Mouse (Mus musculus) T-helper 2 cell (primary cell): ENCODE data around the gene Ccr10.

ENCODE experiments used
- in situ Hi-C: fragments of 300-600 bp; cut with MboI, MseI; formaldehyde crosslinking; loops from one replicate; pipeline ENCODE4 v1.15.1; 2025; ENCODE audit warnings: high pct_unique_total_duplicates

Gene Ccr10

GRCm38 (mm10) chr11:101160981-101161505 lies 14.2 kb downstream of the Ccr10 start:
- in situ Hi-C loops = loop anchor here (5.0 kb wide), 1 partner anchor 39 kb away; no protein-coding TSS in a partner anchor

DNA sequence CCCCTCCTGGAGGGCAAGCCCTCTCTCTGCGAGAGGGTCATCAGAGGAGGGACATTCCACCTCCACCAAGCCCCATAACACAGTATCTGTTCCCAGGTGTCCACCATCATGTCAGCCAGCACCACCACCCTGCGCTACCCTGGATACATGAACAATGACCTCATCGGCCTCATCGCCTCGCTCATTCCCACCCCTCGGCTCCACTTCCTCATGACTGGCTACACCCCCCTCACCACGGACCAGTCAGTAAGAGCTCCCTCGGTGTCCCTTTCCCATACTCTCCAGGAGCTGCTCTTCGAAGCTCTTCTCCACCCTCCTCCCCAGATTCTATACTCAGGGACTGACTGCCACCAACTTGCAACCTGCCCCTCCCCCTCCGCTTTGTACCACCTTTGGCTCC lies 15.1 kb downstream of the Ccr10 start:
- in situ Hi-C loops = loop anchor here (5.0 kb wide), 1 partner anchor 38 kb away; no protein-coding TSS in a partner anchor

DNA sequence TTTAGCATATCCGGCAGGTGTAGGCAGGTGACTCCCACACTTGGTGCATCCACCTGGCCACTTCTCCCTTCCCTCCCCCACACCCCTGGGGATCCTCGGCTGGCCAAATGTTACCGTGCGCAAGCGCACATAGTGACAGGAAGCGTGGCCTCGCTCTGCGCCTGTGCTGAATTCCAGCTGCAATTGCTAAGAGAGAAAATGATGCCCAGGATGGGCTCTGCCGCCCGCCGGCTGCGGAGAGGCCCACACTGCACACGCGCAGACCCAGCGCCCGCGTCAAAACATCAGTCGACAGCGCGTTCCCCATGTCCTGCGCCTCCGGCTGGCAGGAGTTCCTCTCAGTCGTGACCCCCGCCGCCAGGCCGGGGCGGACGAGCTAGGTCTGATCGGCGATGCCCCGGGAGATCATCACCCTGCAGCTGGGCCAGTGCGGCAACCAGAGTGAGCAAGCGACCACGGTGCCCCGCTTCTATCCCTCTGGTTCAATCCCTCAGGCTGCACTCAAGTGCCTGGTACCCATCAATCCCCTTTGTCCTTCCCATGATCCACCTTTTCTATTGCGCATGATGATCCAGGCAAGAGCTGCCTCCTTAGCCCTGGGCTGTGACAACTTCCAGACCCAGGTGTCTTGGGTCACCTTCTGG lies 19.4 kb downstream of the Ccr10 start, which contains the start of gene Tubg2:
Gene Tubg2 (plus strand): TSS at position 180 of the 644 bp plus-strand sequence.
- in situ Hi-C loops = no loop called here

DNA sequence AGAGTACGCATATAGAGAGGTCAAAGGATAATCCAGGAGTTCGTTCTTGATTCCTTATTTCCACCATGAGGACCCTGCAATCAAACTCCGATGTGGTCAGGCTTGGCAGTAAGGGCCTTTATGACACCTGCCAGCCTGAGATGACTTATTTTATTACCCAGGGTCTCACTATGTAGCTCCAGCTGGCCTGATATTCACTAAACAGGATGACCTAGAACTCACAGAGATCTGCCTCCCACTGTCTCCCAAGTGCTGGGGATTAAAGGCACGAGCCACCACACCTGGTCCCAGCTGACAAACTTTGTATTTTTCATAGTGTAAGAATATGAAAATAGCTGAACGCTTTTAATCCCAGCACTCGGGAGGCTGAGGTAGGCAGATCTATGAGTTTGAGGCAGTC lies 20.1 kb downstream of the Ccr10 start:
- in situ Hi-C loops = no loop called here

DNA sequence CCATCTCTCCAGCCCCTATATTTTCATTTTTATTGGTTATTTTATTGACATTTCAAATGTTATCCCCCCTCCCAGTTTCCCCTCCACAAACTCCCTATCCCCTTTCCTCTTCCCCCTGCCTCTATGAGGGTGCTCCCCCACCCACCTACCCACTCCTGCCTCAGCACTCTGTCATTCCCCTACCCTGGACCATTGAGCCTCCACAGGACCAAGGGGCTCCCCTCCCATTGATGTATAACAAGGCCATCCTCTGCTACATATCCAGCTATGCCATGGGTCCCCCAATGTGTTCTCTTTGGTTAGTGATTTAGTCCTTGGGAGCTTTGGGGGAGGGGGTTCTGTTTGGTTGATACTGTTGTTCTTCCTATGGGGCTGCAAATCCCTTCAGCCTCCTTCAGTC lies 20.6 kb downstream of the Ccr10 start:
- in situ Hi-C loops = no loop called here

DNA sequence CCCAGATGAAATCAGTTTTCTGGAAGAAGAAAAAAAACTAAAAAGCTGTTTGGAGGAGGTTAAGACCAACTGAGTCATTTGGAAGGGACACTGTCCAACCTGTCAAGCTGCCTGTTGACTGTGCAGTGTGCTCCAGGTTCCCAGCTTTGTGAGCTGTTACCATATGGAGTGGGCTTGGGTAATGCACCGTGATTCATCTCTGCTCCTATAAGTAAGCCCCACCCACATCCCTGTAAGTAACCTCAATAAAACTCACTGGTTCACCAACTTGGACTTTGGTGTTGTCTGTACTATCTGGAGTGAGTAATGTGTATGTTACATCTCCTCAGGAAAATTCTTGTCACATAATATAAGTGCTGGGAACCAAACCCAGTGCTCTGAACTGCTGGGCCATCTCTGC lies 22.4 kb downstream of the Ccr10 start:
- in situ Hi-C loops = no loop called here

- in situ Hi-C loops = no loop called here
Observed at GRCm38 (mm10) chr11:101151063-101151462, 24.2 kb downstream of the Ccr10 start.

- in situ Hi-C loops = no loop called here
Observed at GRCm38 (mm10) chr11:101149178-101150105, 25.8 kb downstream of the Ccr10 start.

DNA sequence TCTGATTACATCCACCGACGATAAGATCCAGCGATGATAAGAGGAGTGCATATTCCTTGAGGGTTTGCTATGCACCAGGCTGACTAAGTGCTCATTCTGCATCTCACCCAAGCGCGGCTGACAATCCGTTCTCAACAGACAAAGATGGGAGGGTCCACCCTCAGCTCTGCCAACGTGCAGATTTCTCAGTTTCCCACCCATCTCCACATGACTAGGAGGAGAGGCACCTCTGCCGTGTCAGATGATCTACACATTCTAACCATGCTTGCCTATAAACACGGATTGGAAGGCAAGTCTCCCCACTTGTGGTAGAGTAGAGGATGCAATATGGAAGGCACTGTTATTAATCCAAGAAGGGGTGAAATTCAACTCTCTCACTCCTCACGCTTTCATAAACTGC lies 26.5 kb downstream of the Ccr10 start:
- in situ Hi-C loops = no loop called here

GRCm38 (mm10) chr11:101146377-101146776 lies 28.9 kb downstream of the Ccr10 start:
- in situ Hi-C loops = no loop called here

GRCm38 (mm10) chr11:101143338-101144225 lies 31.7 kb downstream of the Ccr10 start:
- in situ Hi-C loops = no loop called here

- in situ Hi-C loops = no loop called here
Observed at GRCm38 (mm10) chr11:101142215-101142967, 32.9 kb downstream of the Ccr10 start.

DNA sequence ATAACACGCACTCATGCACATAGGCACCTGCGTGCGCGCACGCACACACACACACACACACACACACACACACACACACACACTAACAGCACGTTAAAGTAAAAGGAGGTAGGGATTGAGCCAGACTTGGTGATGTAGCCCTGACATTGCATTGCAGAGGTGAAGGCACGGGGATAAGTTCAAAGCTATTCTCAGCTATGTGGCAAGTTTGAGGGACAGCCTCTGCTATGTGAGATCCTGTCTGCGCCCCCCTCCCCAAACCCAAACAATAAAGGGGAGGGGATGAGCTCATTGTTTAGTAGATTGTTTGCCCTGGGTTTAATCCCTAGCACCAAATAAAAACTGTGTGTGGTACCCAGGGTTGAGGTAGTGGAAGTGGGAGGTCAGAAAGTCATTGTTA lies 34.2 kb downstream of the Ccr10 start:
- in situ Hi-C loops = no loop called here

GRCm38 (mm10) chr11:101140164-101140819 lies 35.0 kb downstream of the Ccr10 start:
- in situ Hi-C loops = no loop called here

DNA sequence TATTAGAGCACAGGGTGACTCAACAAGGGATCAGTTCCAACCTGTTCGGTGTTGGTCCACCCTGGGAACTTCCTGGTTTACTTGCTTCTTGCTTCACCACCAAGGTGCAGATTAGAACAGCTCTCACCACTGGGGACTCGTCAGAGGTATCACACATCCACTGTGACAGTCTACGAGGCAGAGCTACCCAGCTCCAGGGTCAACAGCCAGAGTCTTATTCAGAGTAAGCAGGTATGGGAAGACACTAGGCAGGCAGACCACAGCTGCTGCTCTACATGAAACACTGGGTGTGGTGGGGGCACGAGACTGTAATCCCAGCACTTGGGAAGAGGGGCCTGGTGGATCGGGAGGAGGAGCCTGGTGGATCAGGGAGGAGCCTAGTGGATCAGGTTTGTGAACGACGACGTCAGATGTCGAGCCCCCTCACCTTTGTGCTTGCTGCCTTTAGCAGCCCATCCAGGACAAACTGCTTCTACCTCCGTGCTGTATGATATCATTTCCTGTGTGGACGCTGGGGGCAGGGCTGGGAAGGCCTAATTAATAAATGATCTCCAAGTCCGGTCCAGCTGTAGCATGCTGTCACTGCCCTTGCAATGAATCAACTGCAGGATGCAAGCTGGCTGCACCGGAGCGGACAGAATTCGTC lies 36.6 kb downstream of the Ccr10 start:
- in situ Hi-C loops = loop anchor here (10.0 kb wide), 1 partner anchor 494 kb away; no protein-coding TSS in a partner anchor

DNA sequence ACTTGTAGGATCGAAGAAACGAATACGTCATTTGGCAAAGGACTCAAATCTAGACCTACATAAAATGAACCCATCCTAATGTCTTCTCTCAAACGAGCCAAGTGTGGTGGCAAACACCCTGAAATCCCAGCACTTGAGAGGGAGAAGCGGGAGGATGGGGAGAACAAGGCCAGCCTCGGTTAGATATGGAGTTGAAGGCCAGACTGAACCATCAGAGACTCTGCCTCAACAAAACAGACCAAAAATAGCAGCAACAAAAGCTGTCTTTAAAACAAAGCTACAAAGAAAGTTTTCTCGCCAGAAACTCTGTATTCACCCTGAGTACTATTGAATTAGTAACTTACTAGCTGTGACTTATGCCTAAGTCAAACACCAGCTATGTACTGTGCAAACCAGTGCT lies 38.2 kb downstream of the Ccr10 start:
- in situ Hi-C loops = loop anchor here (10.0 kb wide), 1 partner anchor 492 kb away; no protein-coding TSS in a partner anchor

GRCm38 (mm10) chr11:101134217-101134865 lies 40.9 kb downstream of the Ccr10 start:
- in situ Hi-C loops = loop anchor here (10.0 kb wide), 1 partner anchor 490 kb away; no protein-coding TSS in a partner anchor

GRCm38 (mm10) chr11:101133037-101133436 lies 42.2 kb downstream of the Ccr10 start:
- in situ Hi-C loops = loop anchor here (10.0 kb wide), 1 partner anchor 488 kb away; no protein-coding TSS in a partner anchor

- in situ Hi-C loops = loop anchor here (10.0 kb wide), 1 partner anchor 487 kb away; no protein-coding TSS in a partner anchor
Observed at GRCm38 (mm10) chr11:101131701-101132100, 43.5 kb downstream of the Ccr10 start.
